Mouse (Mus musculus): ENCODE data around the gene Hmx2.

DNA sequence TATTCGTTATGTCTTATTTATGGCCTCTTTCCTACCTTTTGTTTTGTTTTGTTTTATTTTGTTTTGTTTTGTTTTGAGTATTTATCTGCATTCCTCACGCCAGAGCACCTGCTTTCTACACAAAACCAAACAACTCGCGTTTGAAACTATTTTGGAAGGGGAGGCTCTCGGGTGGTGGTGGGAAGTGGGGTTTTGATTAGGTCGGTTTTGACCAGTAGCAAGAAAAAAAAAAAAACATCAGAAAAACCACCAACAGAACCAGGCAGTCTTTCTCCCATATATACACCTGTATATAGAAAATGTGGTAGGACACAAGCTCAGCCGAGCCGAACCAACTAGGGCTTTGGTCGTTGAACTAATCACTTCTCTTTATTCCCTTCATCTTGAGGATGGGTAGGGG, 7.5 kb downstream of the Hmx2 start:
- TF ChIP-seq EP300 (IDR thresholded peaks at IDR 0.05; ENCODE audit: low read length) (no peak), POLR2A (IDR thresholded peaks at IDR 0.05; ENCODE audit: low read depth, low read length) (no peak)
